Mouse (Mus musculus) forebrain, embryonic 14.5 days (tissue): ENCODE results near the gene Mllt6. TPM values are rescaled to one million over a fixed set of nuclear protein-coding genes. Genes with fewer than 3 reads are reported as not detected.
"Not testable (repeated sequence)": the region's sequence is repeated elsewhere in the genome, so short reads cannot be mapped to it uniquely, and the experiment has no call there.

Experiments
- ATAC-seq: fragments of 200-750 bp; cut with Nextera tagmentation; 2 replicates; pipeline ENCODE4 v1.8.0; 2017; ENCODE audit warnings: mild to moderate bottlenecking, moderate library complexity
- DNase-seq: peaks from one replicate; pipeline ENCODE4 v3.0.0-alpha.2; 2015; ENCODE audit warnings: low spot score
- H3K27ac ChIP-seq: fragments of 300-500 bp; sonication (generic); 2 replicates; pipeline ENCODE4 v1.5.1; 2014; ENCODE audit warnings: low read depth, mild to moderate bottlenecking, control low read depth, low read length, moderate library complexity
- H3K27me3 ChIP-seq: fragments of 300-500 bp; sonication (generic); replicated peaks from 2 replicates; pipeline ENCODE4 v1.6.1; 2014; ENCODE audit warnings: low read length, control low read depth, mixed read lengths; ENCODE audit not compliant: control insufficient read depth, insufficient read depth
- H3K36me3 ChIP-seq: fragments of 300-500 bp; sonication (generic); 2 replicates; pipeline ENCODE4 v1.6.1; 2014; ENCODE audit warnings: low read length, control low read depth; ENCODE audit not compliant: control insufficient read depth, insufficient read depth
- H3K4me1 ChIP-seq: fragments of 300-500 bp; sonication (generic); 2 replicates; pipeline ENCODE4 v1.6.1; 2014; ENCODE audit warnings: antibody characterized with exemption, low read length, control low read depth; ENCODE audit not compliant: control insufficient read depth, insufficient read depth
- H3K4me2 ChIP-seq: fragments of 300-500 bp; sonication (generic); 2 replicates; pipeline ENCODE4 v1.6.1; 2014; ENCODE audit warnings: mild to moderate bottlenecking, control low read depth, low read length
- H3K4me3 ChIP-seq: fragments of 300-500 bp; sonication (generic); 2 replicates; pipeline ENCODE4 v1.5.1; 2014; ENCODE audit warnings: low read depth, low read length, control low read depth
- H3K9ac ChIP-seq: fragments of 300-500 bp; sonication (generic); 2 replicates; pipeline ENCODE4 v1.6.1; 2014; ENCODE audit warnings: mild to moderate bottlenecking, low read length, control low read depth, moderate library complexity
- H3K9me3 ChIP-seq: fragments of 300-500 bp; sonication (generic); replicated peaks from 2 replicates; pipeline ENCODE4 v1.6.1; 2016; ENCODE audit warnings: low read length, control low read depth, mixed read lengths; ENCODE audit not compliant: control insufficient read depth
- WGBS: fragments of 180-500 bp; shearing (Covaris S2); extraction: QIAGEN DNeasy Blood & Tissue Kit; methylation state at CpG from one replicate; pipeline ENCODE4 v1.1.7; 2014; 5-methylcytosine and 5-hydroxymethylcytosine counted together
- polyA plus RNA-seq: library from polyadenylated mRNA; unstranded; fragments of >200 nt; fragmentation: Nextera tagmentation; extraction: Ambion mirVana; gene quantifications from 2 replicates; pipeline ENCODE4 v1.2.1, GENCODE M21; 2014

Mllt6 gene
- polyA plus RNA-seq, 1 experiment from 2014 or later = 5.0 TPM

DNA sequence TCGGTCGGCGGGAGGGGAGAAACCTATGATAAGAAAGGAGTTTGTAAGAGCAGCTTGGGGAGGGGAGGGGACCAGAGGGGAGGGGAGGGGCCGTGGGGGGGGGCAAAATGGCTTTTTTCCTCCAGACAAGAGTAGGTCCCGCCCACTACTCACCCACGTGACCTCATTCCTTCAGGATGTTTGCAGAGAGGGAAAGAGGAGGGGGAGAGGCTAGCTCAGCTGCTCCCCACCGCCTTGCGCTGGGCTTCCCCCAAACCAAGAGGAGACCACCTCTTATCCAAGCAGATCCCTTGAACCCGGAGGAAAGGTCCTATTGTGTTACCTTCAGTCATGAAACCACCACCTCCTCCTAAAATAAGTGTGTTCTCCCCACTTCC, 36.4 kb downstream of the Mllt6 start:
- H3K9ac ChIP-seq = peak overlapping the region; percentile 97
- WGBS = 2% methylated on average over 5 of the region's 9 CpGs
- DNase-seq (peak; percentile 98), ATAC-seq (peak; percentile 40)
- H3K4me1 ChIP-seq = peaks cover 52% of the 10 kb centered on the region
- peak overlapping the region; percentile 99 for H3K27ac ChIP-seq
- no peaks in the 10 kb centered on the region for H3K9me3 ChIP-seq
- no peaks in the 10 kb centered on the region for H3K36me3 ChIP-seq
- H3K4me3 ChIP-seq = peak overlapping the region; percentile 79
- H3K4me2 ChIP-seq = peak overlapping the region; percentile 85
- no peaks in the 10 kb centered on the region for H3K27me3 ChIP-seq

DNA sequence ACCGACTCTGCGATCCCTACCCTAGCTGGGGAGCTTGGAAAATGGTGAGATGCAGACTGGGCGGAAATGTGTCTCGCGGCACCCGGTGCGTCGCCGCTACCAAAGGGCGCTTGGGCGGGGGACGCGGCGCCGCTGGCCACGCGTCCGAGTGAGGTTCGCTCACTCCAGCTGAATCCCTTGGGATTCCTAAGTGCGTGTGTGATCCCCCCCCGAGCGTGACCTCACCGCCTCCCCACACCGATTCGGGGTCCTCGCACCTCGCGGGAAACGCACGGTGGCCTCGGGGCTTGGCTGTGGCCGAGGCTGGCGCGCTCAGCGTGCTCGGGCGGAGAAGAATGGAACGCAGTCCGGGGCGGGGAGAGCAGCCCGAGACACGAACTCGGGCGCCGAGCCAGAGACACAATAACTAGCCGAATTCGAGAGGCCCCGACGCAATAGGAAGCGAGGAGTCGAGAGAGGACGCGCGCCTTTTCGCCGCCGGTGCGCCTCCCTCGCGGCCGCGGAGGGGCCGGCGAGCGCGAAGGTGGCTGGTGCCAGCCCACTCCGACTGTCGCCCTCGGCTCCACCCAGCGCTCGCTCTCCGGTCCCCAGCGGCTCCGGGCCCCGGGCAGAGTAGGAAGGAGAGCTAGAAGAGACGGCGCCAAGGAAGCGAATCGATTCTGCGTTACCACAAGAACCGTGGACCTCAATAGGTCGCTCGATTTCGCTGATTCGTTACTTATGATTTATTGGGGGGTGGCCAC, 37.0 kb downstream of the Mllt6 start, which contains the start of gene Pcgf2:
Gene Pcgf2 (minus strand): TSS at position 495 of the 743 bp plus-strand sequence.
- ATAC-seq = peak; percentile 19
- peak within 1 kb of the TSS; percentile 79 for H3K4me3 ChIP-seq
- H3K27ac ChIP-seq = peak within 1 kb of the TSS; percentile 99
- H3K9me3 ChIP-seq = no peaks in the 10 kb centered on the region
- H3K4me1 ChIP-seq = peaks cover 47% of the 10 kb centered on the region
- no peaks in the 10 kb centered on the region for H3K36me3 ChIP-seq
- H3K27me3 ChIP-seq = no peaks in the 10 kb centered on the region
- under 1% methylated on average over 85 of the region's 85 CpGs for WGBS
- DNase-seq = peak; percentile 91
- H3K4me2 ChIP-seq = peak within 1 kb of the TSS; percentile 85
- H3K9ac ChIP-seq = peak within 1 kb of the TSS; percentile 97

GRCm38 (mm10) chr11:97700746-97701580, 37.7 kb downstream of the Mllt6 start:
- no peaks in the 10 kb centered on the region for H3K9me3 ChIP-seq
- no peak for DNase-seq
- H3K4me3 ChIP-seq = peak overlapping the region; percentile 79
- H3K9ac ChIP-seq = peak overlapping the region; percentile 88
- no peak for ATAC-seq
- H3K27me3 ChIP-seq = no peaks in the 10 kb centered on the region
- H3K36me3 ChIP-seq = peaks cover 4% of the 10 kb centered on the region; the same call in 1 of the 2 replicates
- WGBS = 18% methylated on average over 30 of the region's 30 CpGs
- peaks cover 39% of the 10 kb centered on the region for H3K4me1 ChIP-seq
- peak overlapping the region; percentile 85 for H3K4me2 ChIP-seq
- peak overlapping the region; percentile 99 for H3K27ac ChIP-seq

GRCm38 (mm10) chr11:97701581-97702392, 38.6 kb downstream of the Mllt6 start:
- ATAC-seq = no peak
- Histone ChIP-seq H3K27me3 (no peaks in the 10 kb centered on the region), H3K4me1 (peaks cover 31% of the 10 kb centered on the region), H3K4me2 (peak overlapping the region; percentile 85), H3K27ac (no peak overlapping the region), H3K36me3 (peaks cover 12% of the 10 kb centered on the region), H3K9me3 (no peaks in the 10 kb centered on the region), H3K9ac (peak overlapping the region; percentile 22; the same call in 1 of the 2 replicates), H3K4me3 (peak overlapping the region; percentile 84)
- 44% methylated on average over 15 of the region's 15 CpGs for WGBS
- no peak for DNase-seq

DNA sequence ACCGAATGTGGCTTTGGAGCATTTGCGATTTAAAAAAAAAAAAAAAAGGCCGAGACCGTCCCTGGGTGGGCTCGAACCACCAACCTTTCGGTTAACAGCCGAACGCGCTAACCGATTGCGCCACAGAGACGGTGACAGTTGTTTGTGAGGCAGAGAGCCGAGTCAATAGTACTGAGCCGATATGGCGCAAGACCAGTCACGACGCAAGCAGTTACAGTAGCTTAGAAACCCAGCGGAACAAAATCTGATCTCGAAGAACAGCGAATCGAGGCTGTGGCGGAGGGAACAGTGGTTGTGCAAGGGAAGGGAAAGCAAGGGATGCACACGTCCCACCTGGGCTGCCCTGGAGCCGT, 39.2 kb downstream of the Mllt6 start:
- peak overlapping the region; percentile 85 for H3K4me2 ChIP-seq

DNA sequence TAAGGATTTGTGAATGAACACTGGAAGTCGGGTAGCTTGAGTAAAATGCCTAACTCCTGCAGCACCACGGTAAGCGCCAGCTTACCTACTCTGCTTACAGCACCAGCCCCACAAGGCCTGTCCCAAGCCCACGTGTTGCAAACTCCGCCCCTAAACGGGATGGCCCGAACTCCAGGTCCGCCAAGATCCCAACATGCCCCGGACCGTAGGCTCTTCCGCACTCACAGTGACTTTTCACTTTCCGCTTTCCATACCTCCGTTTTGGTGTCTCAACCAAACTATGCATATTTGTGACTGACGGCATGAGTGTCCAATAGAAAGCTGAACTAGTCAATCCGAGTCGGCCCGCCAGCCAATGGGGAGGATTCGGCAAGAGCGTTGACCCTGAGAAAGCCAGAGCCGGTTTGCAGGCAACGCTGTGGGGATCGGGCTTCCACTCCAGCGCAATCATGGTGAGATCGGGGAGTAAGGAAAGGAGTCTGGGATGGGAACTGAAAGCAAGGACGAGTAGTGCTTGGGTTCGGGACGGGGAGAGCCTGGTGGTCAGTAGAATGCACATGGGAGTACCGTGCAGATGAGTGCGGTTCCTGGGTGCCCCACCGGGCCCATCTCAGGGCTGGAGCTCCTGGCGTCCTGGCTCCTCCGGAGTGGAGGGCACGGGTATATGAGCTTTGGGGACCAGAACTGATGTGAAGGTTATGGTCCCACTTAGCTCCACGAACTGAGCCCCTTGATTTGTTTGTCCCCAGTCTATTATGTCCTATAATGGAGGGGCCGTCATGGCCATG, 40.0 kb downstream of the Mllt6 start, which contains the start of gene Psmb3:
Gene Psmb3 (plus strand): TSS at position 361 of the 788 bp plus-strand sequence.
- Histone ChIP-seq H3K9me3 (no peaks in the 10 kb centered on the region), H3K27ac (peak within 1 kb of the TSS; percentile 78), H3K4me3 (peak within 1 kb of the TSS; percentile 84), H3K36me3 (peaks cover 26% of the 10 kb centered on the region), H3K4me2 (peak within 1 kb of the TSS; percentile 85), H3K4me1 (peaks cover 21% of the 10 kb centered on the region), H3K27me3 (no peaks in the 10 kb centered on the region), H3K9ac (peak within 1 kb of the TSS; percentile 83)
- WGBS = under 1% methylated on average over 35 of the region's 35 CpGs
- peak; percentile 100 for DNase-seq
- ATAC-seq = peak; percentile 87

More for the DNA sequence above, 39.2 kb downstream of the Mllt6 start:
- WGBS = under 1% methylated on average over 24 of the region's 24 CpGs
- peak overlapping the region; percentile 78 for H3K27ac ChIP-seq
- no peaks in the 10 kb centered on the region for H3K27me3 ChIP-seq
- ATAC-seq = peak; percentile 8
- DNase-seq = peak; percentile 91
- H3K36me3 ChIP-seq = peaks cover 18% of the 10 kb centered on the region
- H3K4me1 ChIP-seq = peaks cover 26% of the 10 kb centered on the region
- no peaks in the 10 kb centered on the region for H3K9me3 ChIP-seq
- H3K9ac ChIP-seq = peak overlapping the region; percentile 68
- peak overlapping the region; percentile 84 for H3K4me3 ChIP-seq

DNA sequence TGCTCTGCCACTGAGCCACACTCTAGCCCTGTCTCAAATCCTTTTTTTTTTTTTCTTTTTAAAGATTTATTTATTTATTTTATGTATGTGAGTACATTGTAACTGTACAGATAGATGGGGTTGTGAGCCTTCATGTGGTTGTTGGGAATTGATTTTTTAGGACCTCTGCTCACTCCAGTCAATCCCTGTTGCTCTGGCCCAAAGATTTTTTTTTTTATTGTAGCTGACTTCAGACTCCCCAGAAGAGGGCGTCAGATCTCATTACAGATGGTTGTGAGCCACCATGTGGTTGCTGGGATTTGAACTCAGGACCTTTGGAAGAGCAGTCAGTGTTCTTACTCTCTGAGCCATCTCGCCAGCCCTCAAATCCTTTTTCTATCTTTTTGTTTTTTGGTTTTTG, 46.9 kb downstream of the Mllt6 start:
- H3K4me3 ChIP-seq, H3K4me2 ChIP-seq, H3K9me3 ChIP-seq, ATAC-seq, H3K9ac ChIP-seq, H3K27ac ChIP-seq, DNase-seq, H3K27me3 ChIP-seq, H3K4me1 ChIP-seq: not testable (repeated sequence)
- H3K36me3 ChIP-seq = peaks cover 80% of the 10 kb centered on the region
- WGBS = 68% methylated on average over 2 of the region's 2 CpGs
